Mouse (Mus musculus) myocyte (in vitro differentiated cells): ENCODE measurements at regions not wholly inside any gene's neighbourhood (a gene's known extent, or its start where the extent isn't known, plus 50 kb on each side); places are given as distances from the start of the nearest gene placed in this dataset.

Experiments used
- H3K27me3 ChIP-seq: one replicate; pipeline ENCODE4 v1.6.1; 2011; ENCODE audit not compliant: control insufficient read depth, insufficient read depth, insufficient read length
- H3K36me3 ChIP-seq: one replicate; pipeline ENCODE4 v1.6.1; 2011; ENCODE audit not compliant: control insufficient read depth, insufficient read depth
- H3K4me2 ChIP-seq: one replicate; pipeline ENCODE4 v1.6.1; 2011; ENCODE audit warnings: low read depth, control low read depth
- H3K4me3 ChIP-seq: one replicate; pipeline ENCODE4 v1.5.1; 2011; ENCODE audit warnings: mild to moderate bottlenecking, control low read depth, moderate library complexity
- H3K79me2 ChIP-seq: one replicate; pipeline ENCODE4 v1.6.1; 2011; ENCODE audit not compliant: control insufficient read depth, insufficient read depth
- H3ac ChIP-seq: one replicate; pipeline ENCODE4 v1.6.1; 2011; ENCODE audit not compliant: control insufficient read depth, insufficient read length
- CEBPB ChIP-seq: IDR thresholded peaks from 2 replicates; pipeline ENCODE4 v1.6.1; 2011; ENCODE audit warnings: mild to moderate bottlenecking, moderate library complexity; ENCODE audit not compliant: poor library complexity, insufficient read depth, severe bottlenecking
- E2F4 ChIP-seq: IDR thresholded peaks from one replicate; pipeline ENCODE4 v1.6.1; 2011; ENCODE audit warnings: mild to moderate bottlenecking, control low read depth, moderate library complexity; ENCODE audit not compliant: insufficient read depth
- MAX ChIP-seq: IDR thresholded peaks from one replicate; pipeline ENCODE4 v1.6.1; 2011; ENCODE audit warnings: low read depth, mild to moderate bottlenecking, control low read depth
- MYOD1 ChIP-seq, 3 experiments: IDR thresholded peaks; one replicate each; pipeline ENCODE4 v1.6.1; 2011; ENCODE audit warnings: control low read depth in 2 of 3, low read depth in 2 of 3, mild to moderate bottlenecking in 2 of 3, moderate library complexity in 1 of 3; ENCODE audit not compliant: insufficient read length in 2 of 3, control insufficient read depth in 1 of 3
- MYOG ChIP-seq, 3 experiments: IDR thresholded peaks; one replicate each; pipeline ENCODE4 v1.6.1; 2011; ENCODE audit warnings: control low read depth in 2 of 3, low read depth in 2 of 3, mild to moderate bottlenecking in 2 of 3; ENCODE audit not compliant: insufficient read length in 2 of 3, control insufficient read depth in 1 of 3, insufficient read depth in 1 of 3
- POLR2A ChIP-seq: IDR thresholded peaks from one replicate; pipeline ENCODE4 v1.6.1; 2011; ENCODE audit warnings: low read depth, mild to moderate bottlenecking, control low read depth, moderate library complexity; ENCODE audit not compliant: insufficient read length
- POLR2AphosphoS2 ChIP-seq: IDR thresholded peaks from one replicate; pipeline ENCODE4 v1.6.1; 2011; ENCODE audit warnings: low read depth, control low read depth; ENCODE audit not compliant: insufficient read length
- REST ChIP-seq: IDR thresholded peaks from one replicate; pipeline ENCODE4 v1.6.1; 2011; ENCODE audit warnings: mild to moderate bottlenecking, control low read depth, moderate library complexity; ENCODE audit not compliant: insufficient read depth, insufficient read length
- SRF ChIP-seq: IDR thresholded peaks from one replicate; pipeline ENCODE4 v1.6.1; 2011; ENCODE audit warnings: low read depth; ENCODE audit not compliant: control insufficient read depth, insufficient read length
- TCF12 ChIP-seq: IDR thresholded peaks from one replicate; pipeline ENCODE4 v1.6.1; 2011; ENCODE audit warnings: mild to moderate bottlenecking, control low read depth; ENCODE audit not compliant: poor library complexity, insufficient read depth, severe bottlenecking
- TCF3 ChIP-seq: IDR thresholded peaks from one replicate; pipeline ENCODE4 v1.6.1; 2011; ENCODE audit warnings: low read depth, control low read depth; ENCODE audit not compliant: insufficient read length
- USF1 ChIP-seq: IDR thresholded peaks from one replicate; pipeline ENCODE4 v1.6.1; 2011; ENCODE audit warnings: low read depth, mild to moderate bottlenecking, control low read depth, moderate library complexity

GRCm38 (mm10) chr9:61105550-61106280 lies 266.5 kb upstream of the Tle3 start:
- TF ChIP-seq CEBPB, result no peak
- peaks cover 40% of the 10 kb centered on the region for H3K27me3 ChIP-seq

GRCm38 (mm10) chr9:61109519-61110285 lies 262.5 kb upstream of the Tle3 start:
- Histone ChIP-seq H3K79me2 (no peaks in the 10 kb centered on the region), H3K36me3 (no peaks in the 10 kb centered on the region), H3K27me3 (peaks cover 34% of the 10 kb centered on the region), H3K4me3 (no peak overlapping the region), H3ac (no peak overlapping the region), H3K4me2 (no peak overlapping the region)
- TF ChIP-seq MAX (no peak), SRF (no peak), USF1 (no peak), E2F4 (no peak), REST (no peak), POLR2A (no peak), CEBPB (no peak), MYOG (IDR thresholded peaks at IDR 0.05; ENCODE audit: control insufficient read depth in 1 of 3, insufficient read depth in 1 of 3, insufficient read length in 2 of 3, low read depth in 2 of 3) (no peak), TCF12 (no peak), TCF3 (no peak), POLR2AphosphoS2 (no peak), MYOD1 (IDR thresholded peaks at IDR 0.05; ENCODE audit: control insufficient read depth in 1 of 3, insufficient read length in 2 of 3, low read depth in 2 of 3) (no peak)

More at GRCm38 (mm10) chr9:61105550-61106280, 266.5 kb upstream of the Tle3 start:
- Histone ChIP-seq H3ac (no peak overlapping the region), H3K4me3 (no peak overlapping the region), H3K4me2 (no peak overlapping the region), H3K79me2 (no peaks in the 10 kb centered on the region), H3K36me3 (no peaks in the 10 kb centered on the region)

- Histone ChIP-seq H3ac (no peak overlapping the region), H3K4me2 (no peak overlapping the region), H3K36me3 (no peaks in the 10 kb centered on the region), H3K79me2 (no peaks in the 10 kb centered on the region), H3K4me3 (no peak overlapping the region), H3K27me3 (peaks cover 33% of the 10 kb centered on the region)
- no peak for TF ChIP-seq POLR2A
- no peak for TF ChIP-seq CEBPB
- TF ChIP-seq TCF3, result no peak
- TF ChIP-seq REST, result no peak
- no peak for TF ChIP-seq POLR2AphosphoS2
- no peak for TF ChIP-seq E2F4
- no peak for TF ChIP-seq MYOD1 (IDR thresholded peaks at IDR 0.05; ENCODE audit: control insufficient read depth in 1 of 3, insufficient read length in 2 of 3, low read depth in 2 of 3)
- no peak for TF ChIP-seq SRF
- TF ChIP-seq MAX, result no peak
- TF ChIP-seq USF1, result no peak
- TF ChIP-seq TCF12, result no peak
- no peak for TF ChIP-seq MYOG (IDR thresholded peaks at IDR 0.05; ENCODE audit: control insufficient read depth in 1 of 3, insufficient read depth in 1 of 3, insufficient read length in 2 of 3, low read depth in 2 of 3)
Observed at GRCm38 (mm10) chr9:61111206-61111605, 261.0 kb upstream of the Tle3 start.

GRCm38 (mm10) chr9:61111733-61112415 lies 260.3 kb upstream of the Tle3 start:
- Histone ChIP-seq H3K4me3 (no peak overlapping the region), H3K27me3 (peaks cover 33% of the 10 kb centered on the region)
- TF ChIP-seq MAX (no peak), POLR2A (no peak), CEBPB (no peak), SRF (no peak), TCF3 (no peak), E2F4 (no peak), POLR2AphosphoS2 (no peak), MYOD1 (IDR thresholded peaks at IDR 0.05; ENCODE audit: control insufficient read depth in 1 of 3, insufficient read length in 2 of 3, low read depth in 2 of 3) (no peak), REST (no peak), MYOG (IDR thresholded peaks at IDR 0.05; ENCODE audit: control insufficient read depth in 1 of 3, insufficient read depth in 1 of 3, insufficient read length in 2 of 3, low read depth in 2 of 3) (no peak), TCF12 (no peak), USF1 (no peak)

GRCm38 (mm10) chr9:61119252-61119651 lies 252.9 kb upstream of the Tle3 start:
- no peaks in the 10 kb centered on the region for H3K79me2 ChIP-seq

More at GRCm38 (mm10) chr9:61111733-61112415, 260.3 kb upstream of the Tle3 start:
- Histone ChIP-seq H3ac (no peak overlapping the region), H3K79me2 (no peaks in the 10 kb centered on the region), H3K36me3 (no peaks in the 10 kb centered on the region), H3K4me2 (no peak overlapping the region)

More at GRCm38 (mm10) chr9:61119252-61119651, 252.9 kb upstream of the Tle3 start:
- Histone ChIP-seq H3K4me2 (no peak overlapping the region), H3K27me3 (peaks cover 41% of the 10 kb centered on the region), H3K4me3 (no peak overlapping the region), H3ac (no peak overlapping the region), H3K36me3 (no peaks in the 10 kb centered on the region)
- TF ChIP-seq POLR2AphosphoS2 (no peak), USF1 (no peak), MYOD1 (IDR thresholded peaks at IDR 0.05; ENCODE audit: control insufficient read depth in 1 of 3, insufficient read length in 2 of 3, low read depth in 2 of 3) (no peak), POLR2A (no peak), CEBPB (no peak), TCF12 (no peak), SRF (no peak), REST (no peak), TCF3 (no peak), E2F4 (no peak), MYOG (IDR thresholded peaks at IDR 0.05; ENCODE audit: control insufficient read depth in 1 of 3, insufficient read depth in 1 of 3, insufficient read length in 2 of 3, low read depth in 2 of 3) (no peak), MAX (no peak)
